Mouse (Mus musculus): ENCODE measurements around the gene Plagl1.

Plagl1 gene

DNA sequence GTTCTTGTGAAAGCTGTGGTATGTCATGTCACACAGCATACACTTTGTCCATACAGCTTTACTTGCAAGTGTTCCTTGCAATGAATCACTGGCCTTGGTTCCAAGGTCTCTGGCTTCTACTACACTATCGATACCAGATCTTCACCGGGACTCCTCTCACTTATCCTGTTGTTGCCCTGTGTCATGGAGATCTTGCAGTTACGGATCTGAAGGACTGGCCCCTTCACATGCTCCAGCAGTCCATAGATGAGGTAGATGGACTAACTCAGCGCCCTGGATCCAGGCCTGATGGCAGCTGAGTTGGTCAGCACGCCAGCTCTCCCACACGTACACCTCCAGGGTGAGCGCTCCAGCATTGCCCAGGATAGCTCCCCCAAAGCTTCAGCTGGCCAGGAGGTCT, 75.0 kb downstream of the Plagl1 start:
- no peak for DNase-seq (ENCODE audit: low spot score)

- DNase-seq (ENCODE audit: low spot score), result no peak
Observed at GRCm38 (mm10) chr10:13135751-13136150, 75.4 kb downstream of the Plagl1 start.

GRCm38 (mm10) chr10:13137906-13138305, 77.6 kb downstream of the Plagl1 start:
- DNase-seq (ENCODE audit: low spot score), result no peak

DNA sequence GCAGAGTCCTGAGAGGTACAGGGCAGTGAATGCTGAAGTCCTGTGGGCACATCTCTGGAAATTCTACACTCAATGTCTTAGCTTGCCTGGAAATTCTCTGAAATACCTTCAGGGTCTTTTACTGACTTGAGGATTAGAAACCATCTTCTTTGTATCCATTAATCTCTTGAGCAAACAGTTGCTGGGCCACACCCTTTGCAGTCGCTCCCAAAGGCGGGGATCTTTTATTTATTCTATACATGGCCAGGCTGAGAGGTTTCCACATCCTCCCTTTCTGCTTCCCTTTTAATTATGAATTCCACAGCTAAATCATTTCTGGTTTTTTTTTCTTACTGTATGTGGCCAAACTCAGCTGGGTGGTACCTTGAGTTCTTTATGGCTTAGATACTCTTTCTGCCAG, 80.1 kb downstream of the Plagl1 start:
- no peak for DNase-seq (ENCODE audit: low spot score)

- no peak for DNase-seq (ENCODE audit: low spot score)
Observed at GRCm38 (mm10) chr10:13150435-13150834, 90.1 kb downstream of the Plagl1 start.

DNA sequence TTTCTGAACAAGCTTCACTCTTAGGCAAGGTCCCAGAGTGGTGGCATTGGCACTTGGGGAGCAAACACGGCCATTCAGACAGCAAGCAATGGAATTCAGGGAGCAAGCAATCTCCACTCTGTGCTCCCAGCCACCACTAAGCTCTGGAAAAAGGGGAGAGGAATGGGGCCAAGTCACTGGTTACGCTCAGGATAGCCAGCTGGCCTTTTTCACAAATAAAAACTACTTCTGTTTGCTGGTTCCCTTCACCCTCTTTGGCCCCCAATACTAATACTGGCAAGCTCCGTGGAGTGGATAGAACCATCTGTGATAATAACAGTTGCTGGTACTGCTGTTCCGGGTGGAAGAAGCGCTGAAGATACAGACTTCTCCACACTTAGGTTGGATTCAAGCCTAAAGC, 91.0 kb downstream of the Plagl1 start:
- no peak for DNase-seq (ENCODE audit: low spot score)

DNA sequence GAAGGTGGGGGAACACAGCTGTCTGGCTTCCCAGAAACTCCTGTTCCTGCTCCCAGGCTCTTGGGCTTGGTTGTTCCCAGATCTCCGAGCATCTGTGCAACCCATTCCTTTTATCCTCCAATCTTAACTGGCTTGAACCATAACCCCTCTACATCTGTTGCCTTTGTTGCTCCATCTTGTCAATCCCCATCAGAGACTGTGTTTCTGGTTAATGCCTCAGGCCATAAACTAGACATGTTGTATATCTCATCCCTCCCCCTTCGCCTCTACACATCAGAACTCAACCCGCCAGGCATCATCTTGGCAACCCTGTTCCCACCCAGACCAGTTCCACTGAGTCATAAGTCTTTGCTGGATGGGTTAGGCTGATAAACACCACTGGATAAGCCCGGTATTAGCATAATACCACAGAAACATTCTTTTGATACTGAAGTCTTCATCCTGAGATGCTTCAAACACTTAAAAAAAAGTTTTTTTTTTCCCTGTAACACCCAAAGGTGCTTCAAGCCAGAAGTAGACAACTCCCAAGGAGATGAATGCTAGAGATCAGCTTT, 92.6 kb downstream of the Plagl1 start:
- no peak for DNase-seq (ENCODE audit: low spot score)

GRCm38 (mm10) chr10:13155377-13155776, 95.1 kb downstream of the Plagl1 start:
- no peak for DNase-seq (ENCODE audit: low spot score)

DNA sequence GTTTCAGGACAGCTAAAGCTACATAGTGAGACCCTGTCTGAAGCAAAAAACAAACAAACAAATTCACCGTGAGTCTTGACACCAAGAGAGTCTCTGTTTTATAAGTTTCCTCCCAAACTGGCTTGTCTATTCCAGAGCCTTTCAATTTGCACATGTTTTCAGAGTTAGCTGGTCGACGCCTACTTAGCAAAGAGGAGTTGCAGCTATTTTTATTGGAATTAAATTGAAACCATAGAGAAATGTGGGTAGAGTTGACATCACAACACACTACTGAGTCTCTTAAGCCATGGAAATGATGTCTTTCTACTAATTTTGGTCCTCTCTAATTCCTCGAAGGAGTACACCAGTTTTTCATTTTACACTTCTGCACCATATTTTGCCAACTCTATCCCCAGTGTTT, 100.6 kb downstream of the Plagl1 start:
- no peak for DNase-seq (ENCODE audit: low spot score)

DNA sequence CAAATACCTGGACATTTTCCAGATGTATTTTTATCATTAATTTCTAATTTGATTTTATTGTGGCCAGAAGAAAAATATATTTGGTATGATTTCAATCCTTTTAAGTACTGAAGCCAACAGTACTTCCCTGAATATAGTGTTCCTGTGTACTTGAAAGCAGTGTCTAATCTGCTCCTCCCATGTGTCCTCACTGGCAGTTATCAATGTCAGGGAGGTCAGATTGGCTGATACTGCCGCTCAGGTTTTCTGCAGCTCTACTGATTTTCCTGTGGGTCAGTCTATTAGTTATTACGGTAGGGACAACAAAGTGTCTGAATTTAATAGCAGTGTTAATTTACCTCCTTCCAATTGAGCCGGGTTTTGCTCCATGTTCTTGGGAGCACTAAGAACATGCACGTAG, 101.7 kb downstream of the Plagl1 start:
- DNase-seq (ENCODE audit: low spot score), result no peak

GRCm38 (mm10) chr10:13168461-13168860, 108.2 kb downstream of the Plagl1 start:
- DNase-seq (ENCODE audit: low spot score), result peak; percentile 26

GRCm38 (mm10) chr10:13170739-13171448, 110.6 kb downstream of the Plagl1 start:
- no peak for DNase-seq (ENCODE audit: low spot score)

DNA sequence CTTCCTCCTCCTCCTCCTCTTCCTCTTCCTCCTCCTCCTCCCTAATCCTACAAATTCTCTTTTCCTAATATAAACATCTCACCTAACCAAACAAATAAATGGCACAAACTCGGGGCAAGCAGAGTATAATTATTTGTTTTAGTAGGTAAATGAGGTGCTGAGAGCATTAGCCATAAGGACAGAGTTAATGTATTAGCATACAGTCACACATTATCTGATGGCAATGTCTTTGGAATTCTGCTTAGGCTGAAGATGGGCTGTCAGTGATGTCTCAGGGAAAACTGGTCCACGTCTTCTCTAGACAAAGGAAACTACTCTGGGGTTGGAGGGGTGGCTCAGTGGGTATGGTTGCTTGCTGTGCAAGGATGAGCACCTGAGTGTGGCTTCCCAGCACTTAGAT, 111.2 kb downstream of the Plagl1 start:
- no peak for DNase-seq (ENCODE audit: low spot score)

GRCm38 (mm10) chr10:13172798-13173221, 112.5 kb downstream of the Plagl1 start:
- no peak for DNase-seq (ENCODE audit: low spot score)

GRCm38 (mm10) chr10:13175866-13176265, 115.6 kb downstream of the Plagl1 start:
- no peak for DNase-seq (ENCODE audit: low spot score)

GRCm38 (mm10) chr10:13177973-13178624, 117.8 kb downstream of the Plagl1 start, which contains the start of gene Zc2hc1b:
Gene Zc2hc1b (minus strand): TSS chr10:13178023.
- no peak for DNase-seq (ENCODE audit: low spot score)

DNA sequence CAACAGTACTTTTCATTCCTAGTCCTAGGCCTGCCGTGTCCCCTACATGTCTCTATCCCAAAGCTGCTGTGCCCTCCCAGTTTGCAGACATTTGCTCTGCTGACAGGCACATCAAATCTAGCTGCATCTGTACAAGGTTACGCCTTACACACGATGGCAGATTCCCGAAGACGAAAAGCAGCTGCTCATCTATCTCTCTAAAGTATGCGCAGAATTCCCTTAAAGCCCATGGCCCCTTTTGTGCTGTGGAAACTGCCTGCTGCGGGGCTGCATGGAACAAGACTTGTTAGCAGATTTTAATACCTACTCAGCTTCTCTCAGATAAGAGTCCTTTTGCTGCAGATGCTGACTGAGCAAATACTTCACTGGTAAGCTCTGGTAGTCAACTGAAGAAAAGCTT, 119.9 kb downstream of the Plagl1 start:
- DNase-seq (ENCODE audit: low spot score), result peak; percentile 62
